Mouse (Mus musculus) liver, embryonic 16.5 days (tissue): ENCODE data around the gene Eci2. TPM values are rescaled to one million over a fixed set of nuclear protein-coding genes. Genes with fewer than 3 reads are reported as not detected.
"Not testable (repeated sequence)": the region's sequence is repeated elsewhere in the genome, so short reads cannot be mapped to it uniquely, and the experiment has no call there.

Experiments used
- ATAC-seq: fragments of 200-750 bp; cut with Nextera tagmentation; 2 replicates; pipeline ENCODE4 v1.8.0; 2017; ENCODE audit warnings: low read depth, mild to moderate bottlenecking, moderate number of reproducible peaks, moderate library complexity
- H3K27ac ChIP-seq: fragments of 300-500 bp; sonication (generic); 2 replicates; pipeline ENCODE4 v1.5.1; 2014; ENCODE audit warnings: mild to moderate bottlenecking, low read length
- H3K27me3 ChIP-seq: fragments of 300-500 bp; sonication (generic); 2 replicates; pipeline ENCODE4 v1.6.1; 2014; ENCODE audit warnings: low read depth, low read length, mixed read lengths; ENCODE audit not compliant: control insufficient read depth, insufficient read depth
- H3K36me3 ChIP-seq: fragments of 300-500 bp; sonication (generic); 2 replicates; pipeline ENCODE4 v1.6.1; 2014; ENCODE audit warnings: mild to moderate bottlenecking; ENCODE audit not compliant: control insufficient read depth, insufficient read depth
- H3K4me1 ChIP-seq: fragments of 300-500 bp; sonication (generic); 2 replicates; pipeline ENCODE4 v1.6.1; 2014; ENCODE audit warnings: low read depth, low read length, mixed read lengths; ENCODE audit not compliant: control insufficient read depth
- H3K4me2 ChIP-seq: fragments of 300-500 bp; sonication (generic); 2 replicates; pipeline ENCODE4 v1.6.1; 2014; ENCODE audit warnings: low read depth, low read length, mixed read lengths
- H3K4me3 ChIP-seq: fragments of 300-500 bp; sonication (generic); 2 replicates; pipeline ENCODE4 v1.5.1; 2014; ENCODE audit warnings: low read depth, mild to moderate bottlenecking, low read length
- H3K9ac ChIP-seq: fragments of 300-500 bp; sonication (generic); 2 replicates; pipeline ENCODE4 v1.6.1; 2014; ENCODE audit warnings: low read depth, low read length
- H3K9me3 ChIP-seq: fragments of 300-500 bp; sonication (generic); replicated peaks from 2 replicates; pipeline ENCODE4 v1.6.1; 2016; ENCODE audit warnings: low read length; ENCODE audit not compliant: control insufficient read depth
- WGBS: fragments of 180-500 bp; shearing (Covaris S2); extraction: QIAGEN DNeasy Blood & Tissue Kit; methylation state at CpG from one replicate; pipeline ENCODE4 v1.1.7; 2014; ENCODE audit not compliant: insufficient replicate concordance; 5-methylcytosine and 5-hydroxymethylcytosine counted together
- polyA plus RNA-seq: library from polyadenylated mRNA; unstranded; fragments of >200 nt; fragmentation: Nextera tagmentation; extraction: Ambion mirVana; gene quantifications from 2 replicates; pipeline ENCODE4 v1.2.1, GENCODE M21; 2015

Eci2 gene
- polyA plus RNA-seq, 1 experiment from 2014 or later = 48.7 TPM

DNA sequence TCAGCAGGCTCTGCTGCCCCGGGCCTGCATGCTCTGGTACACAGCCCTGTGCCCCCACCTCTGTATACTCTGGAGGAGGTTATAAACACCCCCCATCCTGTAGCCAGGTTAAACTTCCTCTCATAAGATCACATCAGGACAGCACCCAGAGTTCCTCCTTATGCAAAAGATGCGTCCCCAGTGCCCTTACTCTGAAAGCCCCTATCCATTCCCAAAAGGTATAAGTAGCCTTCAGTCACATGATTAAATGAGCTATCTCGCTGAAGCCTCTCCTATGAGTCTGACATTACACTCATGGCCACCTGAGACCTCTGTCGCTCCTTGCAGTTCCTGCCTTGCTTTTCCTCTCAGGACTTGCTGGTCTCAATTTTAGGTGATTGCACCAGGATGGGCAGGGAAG, 6.7 kb upstream of the Eci2 start:
- no peak overlapping the region for H3K4me3 ChIP-seq
- H3K4me2 ChIP-seq = no peak overlapping the region
- no peak overlapping the region for H3K9ac ChIP-seq
- H3K27me3 ChIP-seq = no peaks in the 10 kb centered on the region
- H3K9me3 ChIP-seq = no peaks in the 10 kb centered on the region
- no peak for ATAC-seq
- H3K27ac ChIP-seq = no peak overlapping the region
- no peaks in the 10 kb centered on the region for H3K4me1 ChIP-seq
- H3K36me3 ChIP-seq = no peaks in the 10 kb centered on the region
- 55% methylated on average over 4 of the region's 4 CpGs for WGBS

DNA sequence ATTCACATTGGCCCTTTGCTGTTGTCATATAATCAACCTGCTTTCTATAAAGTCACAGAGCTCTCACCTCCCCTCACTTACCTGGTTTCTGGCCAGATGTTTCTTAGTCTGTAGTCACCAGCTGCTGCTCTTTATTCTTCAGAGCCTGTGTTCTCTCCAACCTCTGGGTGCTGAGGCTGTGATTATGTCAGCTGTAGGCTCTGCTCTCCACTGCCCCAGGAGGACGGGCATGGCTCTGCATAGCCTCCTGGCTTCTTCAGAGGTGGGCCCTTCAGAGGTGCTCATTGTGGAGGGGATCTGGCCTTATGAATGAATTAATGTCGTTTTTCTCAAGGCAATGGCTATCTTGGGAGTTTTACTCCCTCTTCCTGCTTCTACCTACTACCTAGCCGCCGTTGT, 4.8 kb upstream of the Eci2 start:
- Histone ChIP-seq H3K27ac (no peak overlapping the region), H3K4me1 (no peaks in the 10 kb centered on the region), H3K4me2 (no peak overlapping the region), H3K9me3 (no peaks in the 10 kb centered on the region), H3K27me3 (no peaks in the 10 kb centered on the region), H3K36me3 (no peaks in the 10 kb centered on the region), H3K9ac (no peak overlapping the region), H3K4me3 (no peak overlapping the region)
- no peak for ATAC-seq
- WGBS = 56% methylated on average over 4 of the region's 4 CpGs

DNA sequence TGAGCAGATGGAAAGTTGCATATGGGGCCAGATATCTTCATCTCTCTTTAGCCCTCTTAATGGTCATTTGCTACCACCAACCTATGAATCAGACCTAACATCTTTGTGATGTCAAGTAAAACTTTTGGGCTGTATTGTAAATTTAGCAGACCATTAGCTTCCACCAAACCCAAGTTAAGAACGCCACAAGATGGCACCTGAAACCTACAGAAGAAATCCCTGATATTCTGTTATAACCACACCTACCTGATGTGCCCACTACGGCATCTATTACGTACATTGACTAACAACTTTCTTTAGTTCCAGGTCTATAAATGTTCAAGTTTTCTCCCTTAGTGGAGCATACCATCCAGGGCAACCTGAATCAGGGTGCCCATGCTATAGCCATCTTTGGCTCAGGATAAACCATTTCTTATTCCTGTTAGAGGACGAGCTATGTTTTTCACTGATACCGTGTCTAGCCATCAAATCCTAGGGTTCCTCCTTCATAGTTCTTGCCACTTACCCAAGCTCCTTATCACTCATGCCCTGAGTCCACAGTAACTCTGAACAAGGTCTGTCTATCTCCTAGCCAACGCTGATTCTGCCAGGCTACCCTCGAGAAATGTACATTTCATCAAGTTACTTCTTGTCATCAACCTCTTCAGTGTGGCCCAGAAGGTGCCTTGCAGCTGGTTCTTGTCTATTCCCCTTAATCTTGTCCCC, 4.2 kb upstream of the Eci2 start:
- Histone ChIP-seq H3K9me3 (no peaks in the 10 kb centered on the region), H3K4me2 (no peak overlapping the region), H3K27ac (no peak overlapping the region), H3K36me3 (no peaks in the 10 kb centered on the region), H3K4me3 (no peak overlapping the region), H3K4me1 (no peaks in the 10 kb centered on the region), H3K27me3 (no peaks in the 10 kb centered on the region), H3K9ac (no peak overlapping the region)
- 54% methylated on average over 7 of the region's 7 CpGs for WGBS
- no peak for ATAC-seq

DNA sequence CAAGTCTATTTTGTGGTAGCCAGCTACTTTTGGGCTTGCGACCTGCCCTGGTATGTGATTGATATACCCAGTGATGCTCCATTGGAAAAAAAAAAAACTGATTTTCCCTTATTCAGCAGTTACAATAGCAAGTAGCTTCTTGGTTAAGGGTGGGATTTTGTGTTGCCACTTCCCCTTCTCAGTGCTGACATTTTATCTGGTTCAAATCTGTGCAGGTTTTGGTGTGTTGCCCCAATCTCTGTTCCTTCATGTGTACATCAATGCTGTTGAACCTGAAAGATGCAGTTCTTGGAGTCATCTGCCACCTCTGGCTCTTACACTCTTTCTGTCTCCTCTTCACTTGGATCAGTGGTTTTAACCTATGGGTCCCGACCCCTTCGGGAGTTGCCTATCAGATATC, 1.5 kb upstream of the Eci2 start:
- no peak for ATAC-seq
- Histone ChIP-seq H3K9ac (no peak overlapping the region), H3K27ac (no peak overlapping the region)

DNA sequence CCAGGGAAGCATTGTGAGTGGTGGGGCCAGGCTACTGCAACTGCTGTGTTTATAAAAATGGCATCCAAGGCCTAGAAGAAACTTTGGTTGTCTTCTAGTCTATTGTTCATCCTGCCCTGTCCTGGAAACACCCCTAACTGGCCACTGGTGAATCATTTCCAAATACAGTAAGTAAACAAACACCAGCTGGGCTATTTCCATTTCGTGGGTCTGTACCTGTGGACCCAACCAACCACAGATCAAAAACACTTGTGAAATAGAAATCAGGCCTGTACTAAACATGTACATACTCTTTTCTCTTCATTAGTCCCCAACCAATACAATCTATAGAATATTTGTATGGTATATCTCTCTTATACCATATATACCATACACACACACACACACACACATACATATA, 3.5 kb downstream of the Eci2 start:
- not testable (repeated sequence) for H3K9me3 ChIP-seq, H3K9ac ChIP-seq, H3K36me3 ChIP-seq, H3K4me2 ChIP-seq, H3K27ac ChIP-seq, H3K4me3 ChIP-seq, H3K4me1 ChIP-seq, H3K27me3 ChIP-seq, ATAC-seq
- WGBS = 19% methylated on average over 1 of the region's 1 CpGs

More for the DNA sequence above, 1.5 kb upstream of the Eci2 start:
- Histone ChIP-seq H3K27me3 (no peaks in the 10 kb centered on the region), H3K4me1 (no peaks in the 10 kb centered on the region), H3K9me3 (no peaks in the 10 kb centered on the region), H3K4me2 (no peak overlapping the region), H3K4me3 (no peak overlapping the region), H3K36me3 (no peaks in the 10 kb centered on the region)
- 58% methylated on average over 3 of the region's 3 CpGs for WGBS

DNA sequence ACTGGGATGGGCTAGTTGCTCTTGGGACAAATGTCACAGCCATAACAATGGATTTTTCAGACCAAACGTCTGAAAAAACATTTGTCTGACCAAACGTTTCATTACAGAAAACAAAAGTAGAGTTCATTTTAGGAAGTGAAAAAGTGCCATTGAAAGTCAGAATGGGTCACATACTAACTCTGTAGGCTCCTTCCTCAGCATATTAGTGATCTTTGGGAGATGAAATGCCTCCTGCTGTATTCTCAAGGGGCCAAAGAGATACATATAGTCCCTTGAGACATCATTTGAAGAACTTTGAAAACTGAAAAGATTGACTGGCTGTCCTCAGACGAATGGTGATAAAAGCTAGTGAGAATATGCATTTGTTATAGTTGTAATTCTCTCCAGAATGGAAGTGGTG, 6.5 kb downstream of the Eci2 start:
- WGBS = 42% methylated on average over 3 of the region's 3 CpGs
- Histone ChIP-seq H3K4me3 (no peak overlapping the region), H3K36me3 (no peaks in the 10 kb centered on the region), H3K4me1 (peaks cover 10% of the 10 kb centered on the region), H3K27me3 (no peaks in the 10 kb centered on the region), H3K9me3 (no peaks in the 10 kb centered on the region), H3K27ac (no peak overlapping the region), H3K9ac (no peak overlapping the region), H3K4me2 (no peak overlapping the region)
- ATAC-seq = no peak

DNA sequence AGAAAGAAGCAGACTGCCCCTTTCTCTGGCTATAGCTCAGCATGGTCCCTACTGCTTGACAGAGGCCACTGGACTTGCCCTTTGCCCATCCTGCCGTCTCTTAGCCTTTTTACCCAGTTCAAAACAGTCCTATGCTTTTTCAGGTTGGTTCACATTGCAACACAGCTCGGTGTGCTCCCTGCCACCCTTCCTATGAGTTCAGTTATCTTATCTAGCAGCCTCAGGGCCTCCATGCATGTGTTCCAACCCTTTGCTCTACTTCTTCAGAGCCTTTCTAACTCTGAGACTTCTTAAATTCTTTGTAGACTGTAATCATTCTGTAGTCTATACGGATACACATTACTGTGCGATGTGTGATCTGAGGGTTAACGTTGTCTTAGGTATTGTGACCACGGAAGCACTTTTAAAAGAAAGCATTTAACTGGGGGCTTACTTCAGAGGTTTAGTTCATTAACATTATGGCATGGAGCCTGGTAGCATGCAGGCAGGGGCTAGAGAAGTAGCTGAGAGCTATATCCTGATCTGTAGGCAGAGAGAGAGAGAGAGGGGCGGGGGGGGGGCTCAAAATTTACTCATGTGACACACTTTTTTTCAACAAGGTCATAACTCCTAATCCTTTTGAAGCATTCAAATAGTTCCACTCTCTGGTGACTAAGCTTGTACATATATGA, 7.9 kb downstream of the Eci2 start:
- Histone ChIP-seq H3K4me3 (no peak overlapping the region), H3K4me2 (no peak overlapping the region), H3K9ac (no peak overlapping the region), H3K9me3 (no peaks in the 10 kb centered on the region), H3K36me3 (no peaks in the 10 kb centered on the region), H3K27me3 (no peaks in the 10 kb centered on the region), H3K27ac (no peak overlapping the region), H3K4me1 (peaks cover 10% of the 10 kb centered on the region)
- peak; percentile 87 for ATAC-seq
- 34% methylated on average over 7 of the region's 7 CpGs for WGBS

DNA sequence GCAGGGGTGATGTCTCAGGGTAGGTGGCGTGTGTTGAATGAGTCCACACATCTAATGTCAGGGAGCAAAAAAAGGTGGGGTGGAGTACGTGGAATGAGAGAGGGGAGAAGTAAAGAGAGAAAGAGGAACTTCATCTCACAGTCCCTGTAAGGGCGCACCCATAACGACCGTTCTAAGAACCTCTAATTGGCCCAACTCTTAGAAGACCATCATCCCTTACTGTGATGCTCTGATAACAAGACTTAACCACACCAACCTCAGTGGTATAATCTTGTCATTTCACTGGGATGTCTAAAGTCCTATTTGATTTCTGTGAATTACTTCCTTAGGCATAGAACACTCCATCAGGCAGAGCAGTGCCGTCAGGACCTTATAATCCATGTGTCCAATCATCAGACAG, 9.5 kb downstream of the Eci2 start:
- no peak overlapping the region for H3K27ac ChIP-seq
- H3K27me3 ChIP-seq = no peaks in the 10 kb centered on the region
- H3K4me1 ChIP-seq = peaks cover 10% of the 10 kb centered on the region
- H3K9me3 ChIP-seq = no peaks in the 10 kb centered on the region
- 40% methylated on average over 6 of the region's 6 CpGs for WGBS
- H3K9ac ChIP-seq = no peak overlapping the region
- no peaks in the 10 kb centered on the region for H3K36me3 ChIP-seq
- H3K4me3 ChIP-seq = no peak overlapping the region
- ATAC-seq = no peak
- no peak overlapping the region for H3K4me2 ChIP-seq

DNA sequence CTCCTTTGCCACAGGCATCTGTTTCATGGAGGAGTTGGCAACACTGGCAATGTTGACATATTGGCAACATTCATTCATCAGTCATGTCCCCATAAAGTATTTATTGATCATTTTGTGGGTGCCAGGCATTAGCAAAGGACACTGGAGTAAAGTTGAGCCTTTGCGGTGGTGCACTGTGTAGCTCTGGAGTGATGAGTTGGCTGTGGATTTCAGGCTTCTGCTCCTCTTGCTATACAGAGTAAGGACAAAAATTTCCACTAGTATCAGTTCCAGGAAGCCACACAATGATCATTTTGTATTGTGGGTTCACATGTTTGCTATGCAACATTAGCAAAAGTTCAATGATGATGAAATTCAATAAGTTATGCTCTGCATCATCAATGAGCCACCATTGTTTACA, 10.8 kb downstream of the Eci2 start:
- Histone ChIP-seq H3K27me3 (no peaks in the 10 kb centered on the region), H3K36me3 (no peaks in the 10 kb centered on the region), H3K4me2 (no peak overlapping the region), H3K9ac (no peak overlapping the region), H3K4me1 (peaks cover 10% of the 10 kb centered on the region), H3K9me3 (no peaks in the 10 kb centered on the region), H3K4me3 (no peak overlapping the region), H3K27ac (no peak overlapping the region)
- ATAC-seq = no peak
- 89% methylated on average over 1 of the region's 1 CpGs for WGBS
